Mouse (Mus musculus) lung, embryonic 15.5 days (tissue): ENCODE measurements around the gene Bmp2k. TPM values are rescaled to one million over a fixed set of nuclear protein-coding genes. Genes with fewer than 3 reads are reported as not detected.

ENCODE experiments used
- ATAC-seq: fragments of 200-750 bp; cut with Nextera tagmentation; 2 replicates; pipeline ENCODE4 v1.8.0; 2017; ENCODE audit warnings: moderate number of reproducible peaks, borderline replicate concordance; ENCODE audit not compliant: low FRiP score, low TSS enrichment; ENCODE audit errors: extremely low read depth
- H3K27ac ChIP-seq: fragments of 300-500 bp; sonication (generic); 2 replicates; pipeline ENCODE4 v1.5.1; 2015; ENCODE audit warnings: moderate library complexity, mild to moderate bottlenecking, inconsistent platforms
- H3K27me3 ChIP-seq: fragments of 300-500 bp; sonication (generic); 2 replicates; pipeline ENCODE4 v1.6.1; 2015; ENCODE audit warnings: inconsistent platforms
- H3K36me3 ChIP-seq: fragments of 300-500 bp; sonication (generic); 2 replicates; pipeline ENCODE4 v1.6.1; 2015; ENCODE audit warnings: inconsistent platforms
- H3K4me1 ChIP-seq: fragments of 300-500 bp; sonication (generic); 2 replicates; pipeline ENCODE4 v1.6.1; 2015; ENCODE audit warnings: inconsistent platforms
- H3K4me2 ChIP-seq: fragments of 300-500 bp; sonication (generic); 2 replicates; pipeline ENCODE4 v1.6.1; 2015; ENCODE audit warnings: inconsistent platforms, mild to moderate bottlenecking, moderate library complexity
- H3K4me3 ChIP-seq: fragments of 300-500 bp; sonication (generic); 2 replicates; pipeline ENCODE4 v1.5.1; 2015; ENCODE audit warnings: mild to moderate bottlenecking, inconsistent platforms
- H3K9ac ChIP-seq: fragments of 300-500 bp; sonication (generic); 2 replicates; pipeline ENCODE4 v1.6.1; 2015; ENCODE audit warnings: inconsistent platforms
- H3K9me3 ChIP-seq: fragments of 300-500 bp; sonication (generic); 2 replicates; pipeline ENCODE4 v1.6.1; 2016; ENCODE audit warnings: inconsistent platforms
- WGBS: fragments of 180-500 bp; shearing (Covaris S2); methylation state at CpG from one replicate; pipeline ENCODE4 v1.1.7; 2015; 5-methylcytosine and 5-hydroxymethylcytosine counted together
- polyA plus RNA-seq: library from polyadenylated mRNA; unstranded; fragments of >200 nt; fragmentation: Nextera tagmentation; extraction: Ambion mirVana; gene quantifications from 2 replicates; pipeline ENCODE4 v1.2.1, GENCODE M21; 2015

Bmp2k gene
- polyA plus RNA-seq, 1 experiment from 2014 or later = 11.2 TPM

- Histone ChIP-seq H3K4me3 (no peak overlapping the region), H3K27me3 (no peaks in the 10 kb centered on the region), H3K4me1 (no peaks in the 10 kb centered on the region), H3K27ac (no peak overlapping the region), H3K4me2 (no peak overlapping the region), H3K9me3 (no peaks in the 10 kb centered on the region), H3K9ac (no peak overlapping the region), H3K36me3 (no peaks in the 10 kb centered on the region)
- WGBS = 78% methylated on average over 6 of the region's 6 CpGs
- ATAC-seq = no peak
Measured at GRCm38 (mm10) chr5:96962934-96963301, 34.6 kb upstream of the Bmp2k start.

GRCm38 (mm10) chr5:96964062-96965028 lies 33.1 kb upstream of the Bmp2k start:
- Histone ChIP-seq H3K4me1 (no peaks in the 10 kb centered on the region), H3K27ac (no peak overlapping the region), H3K4me3 (0 out of 2 replicates have a peak overlapping the region, but pooled peaks have one; percentile 7), H3K27me3 (no peaks in the 10 kb centered on the region), H3K9me3 (no peaks in the 10 kb centered on the region), H3K4me2 (peak overlapping the region; percentile 35), H3K36me3 (no peaks in the 10 kb centered on the region), H3K9ac (no peak overlapping the region)
- 7% methylated on average over 14 of the region's 14 CpGs for WGBS
- ATAC-seq = no peak

- ATAC-seq = no peak
- Histone ChIP-seq H3K27me3 (no peaks in the 10 kb centered on the region), H3K36me3 (no peaks in the 10 kb centered on the region), H3K4me1 (no peaks in the 10 kb centered on the region), H3K9me3 (no peaks in the 10 kb centered on the region), H3K4me2 (peak overlapping the region; percentile 35), H3K9ac (no peak overlapping the region), H3K27ac (no peak overlapping the region), H3K4me3 (no peak overlapping the region)
- 56% methylated on average over 2 of the region's 2 CpGs for WGBS
Measured at GRCm38 (mm10) chr5:96965029-96965403, 32.5 kb upstream of the Bmp2k start.

GRCm38 (mm10) chr5:96965503-96965902 lies 32.0 kb upstream of the Bmp2k start:
- no peak overlapping the region for H3K9ac ChIP-seq
- H3K27ac ChIP-seq = no peak overlapping the region
- H3K9me3 ChIP-seq = no peaks in the 10 kb centered on the region
- H3K4me3 ChIP-seq = no peak overlapping the region
- no peak for ATAC-seq
- no peaks in the 10 kb centered on the region for H3K36me3 ChIP-seq
- H3K4me2 ChIP-seq = no peak overlapping the region
- no peaks in the 10 kb centered on the region for H3K27me3 ChIP-seq
- no peaks in the 10 kb centered on the region for H3K4me1 ChIP-seq
- WGBS = 82% methylated on average over 2 of the region's 2 CpGs

- H3K4me3 ChIP-seq = no peak overlapping the region
- no peaks in the 10 kb centered on the region for H3K4me1 ChIP-seq
- no peak overlapping the region for H3K9ac ChIP-seq
- no peaks in the 10 kb centered on the region for H3K36me3 ChIP-seq
- 27% methylated on average over 6 of the region's 6 CpGs for WGBS
- no peak overlapping the region for H3K4me2 ChIP-seq
- H3K27me3 ChIP-seq = no peaks in the 10 kb centered on the region
- H3K27ac ChIP-seq = no peak overlapping the region
- no peaks in the 10 kb centered on the region for H3K9me3 ChIP-seq
- ATAC-seq = no peak
Measured at GRCm38 (mm10) chr5:96968628-96969027, 28.9 kb upstream of the Bmp2k start.

- H3K9ac ChIP-seq = no peak overlapping the region
- 71% methylated on average over 3 of the region's 3 CpGs for WGBS
- ATAC-seq = no peak
Measured at GRCm38 (mm10) chr5:96969032-96969431, 28.5 kb upstream of the Bmp2k start.

GRCm38 (mm10) chr5:96969705-96970471 lies 27.6 kb upstream of the Bmp2k start:
- no peaks in the 10 kb centered on the region for H3K9me3 ChIP-seq
- H3K4me1 ChIP-seq = no peaks in the 10 kb centered on the region
- H3K36me3 ChIP-seq = no peaks in the 10 kb centered on the region
- H3K27me3 ChIP-seq = no peaks in the 10 kb centered on the region
- no peak for ATAC-seq
- H3K9ac ChIP-seq = no peak overlapping the region
- no peak overlapping the region for H3K27ac ChIP-seq
- WGBS = 53% methylated on average over 7 of the region's 7 CpGs
- no peak overlapping the region for H3K4me3 ChIP-seq
- no peak overlapping the region for H3K4me2 ChIP-seq

More at GRCm38 (mm10) chr5:96969032-96969431, 28.5 kb upstream of the Bmp2k start:
- Histone ChIP-seq H3K4me3 (no peak overlapping the region), H3K27ac (no peak overlapping the region), H3K9me3 (no peaks in the 10 kb centered on the region), H3K36me3 (no peaks in the 10 kb centered on the region), H3K4me1 (no peaks in the 10 kb centered on the region), H3K4me2 (no peak overlapping the region), H3K27me3 (no peaks in the 10 kb centered on the region)

- Histone ChIP-seq H3K36me3 (no peaks in the 10 kb centered on the region), H3K9ac (no peak overlapping the region), H3K27ac (no peak overlapping the region), H3K4me1 (no peaks in the 10 kb centered on the region), H3K4me3 (no peak overlapping the region), H3K27me3 (no peaks in the 10 kb centered on the region), H3K4me2 (no peak overlapping the region), H3K9me3 (no peaks in the 10 kb centered on the region)
- no peak for ATAC-seq
Measured at GRCm38 (mm10) chr5:96970472-96970848, 27.0 kb upstream of the Bmp2k start.

GRCm38 (mm10) chr5:96972474-96973130 lies 24.9 kb upstream of the Bmp2k start:
- no peak overlapping the region for H3K4me3 ChIP-seq
- no peak for ATAC-seq
- no peaks in the 10 kb centered on the region for H3K9me3 ChIP-seq
- no peak overlapping the region for H3K9ac ChIP-seq
- H3K27ac ChIP-seq = no peak overlapping the region
- no peaks in the 10 kb centered on the region for H3K27me3 ChIP-seq
- H3K4me1 ChIP-seq = no peaks in the 10 kb centered on the region
- no peak overlapping the region for H3K4me2 ChIP-seq
- 81% methylated on average over 5 of the region's 5 CpGs for WGBS
- H3K36me3 ChIP-seq = no peaks in the 10 kb centered on the region

- H3K27ac ChIP-seq = no peak overlapping the region
- no peak overlapping the region for H3K4me2 ChIP-seq
- no peaks in the 10 kb centered on the region for H3K36me3 ChIP-seq
- no peaks in the 10 kb centered on the region for H3K9me3 ChIP-seq
- 43% methylated on average over 3 of the region's 3 CpGs for WGBS
- H3K9ac ChIP-seq = no peak overlapping the region
- H3K4me3 ChIP-seq = no peak overlapping the region
- ATAC-seq = no peak
- no peaks in the 10 kb centered on the region for H3K4me1 ChIP-seq
- no peaks in the 10 kb centered on the region for H3K27me3 ChIP-seq
Measured at GRCm38 (mm10) chr5:96973714-96974113, 23.8 kb upstream of the Bmp2k start.

- H3K4me2 ChIP-seq = no peak overlapping the region
- ATAC-seq = no peak
- no peak overlapping the region for H3K27ac ChIP-seq
- no peaks in the 10 kb centered on the region for H3K9me3 ChIP-seq
- peaks cover 6% of the 10 kb centered on the region for H3K4me1 ChIP-seq
- no peak overlapping the region for H3K9ac ChIP-seq
- 18% methylated on average over 1 of the region's 1 CpGs for WGBS
- no peaks in the 10 kb centered on the region for H3K36me3 ChIP-seq
- no peaks in the 10 kb centered on the region for H3K27me3 ChIP-seq
- H3K4me3 ChIP-seq = no peak overlapping the region
Measured at GRCm38 (mm10) chr5:96974661-96975060, 22.8 kb upstream of the Bmp2k start.

GRCm38 (mm10) chr5:96975112-96975511 lies 22.4 kb upstream of the Bmp2k start:
- Histone ChIP-seq H3K4me2 (no peak overlapping the region), H3K9ac (no peak overlapping the region), H3K9me3 (no peaks in the 10 kb centered on the region), H3K4me1 (peaks cover 10% of the 10 kb centered on the region), H3K36me3 (no peaks in the 10 kb centered on the region), H3K27ac (no peak overlapping the region), H3K27me3 (no peaks in the 10 kb centered on the region), H3K4me3 (no peak overlapping the region)
- no peak for ATAC-seq
- WGBS = 71% methylated on average over 3 of the region's 3 CpGs
